Mouse (Mus musculus) embryo, embryonic 10.5 days (tissue): Measurements from ENCODE around the gene Ap5b1.

Experiments used
- DNase-seq: peaks from one replicate; pipeline ENCODE4 v3.0.0-alpha.2; 2015; ENCODE audit warnings: low spot score

Gene Ap5b1

DNA sequence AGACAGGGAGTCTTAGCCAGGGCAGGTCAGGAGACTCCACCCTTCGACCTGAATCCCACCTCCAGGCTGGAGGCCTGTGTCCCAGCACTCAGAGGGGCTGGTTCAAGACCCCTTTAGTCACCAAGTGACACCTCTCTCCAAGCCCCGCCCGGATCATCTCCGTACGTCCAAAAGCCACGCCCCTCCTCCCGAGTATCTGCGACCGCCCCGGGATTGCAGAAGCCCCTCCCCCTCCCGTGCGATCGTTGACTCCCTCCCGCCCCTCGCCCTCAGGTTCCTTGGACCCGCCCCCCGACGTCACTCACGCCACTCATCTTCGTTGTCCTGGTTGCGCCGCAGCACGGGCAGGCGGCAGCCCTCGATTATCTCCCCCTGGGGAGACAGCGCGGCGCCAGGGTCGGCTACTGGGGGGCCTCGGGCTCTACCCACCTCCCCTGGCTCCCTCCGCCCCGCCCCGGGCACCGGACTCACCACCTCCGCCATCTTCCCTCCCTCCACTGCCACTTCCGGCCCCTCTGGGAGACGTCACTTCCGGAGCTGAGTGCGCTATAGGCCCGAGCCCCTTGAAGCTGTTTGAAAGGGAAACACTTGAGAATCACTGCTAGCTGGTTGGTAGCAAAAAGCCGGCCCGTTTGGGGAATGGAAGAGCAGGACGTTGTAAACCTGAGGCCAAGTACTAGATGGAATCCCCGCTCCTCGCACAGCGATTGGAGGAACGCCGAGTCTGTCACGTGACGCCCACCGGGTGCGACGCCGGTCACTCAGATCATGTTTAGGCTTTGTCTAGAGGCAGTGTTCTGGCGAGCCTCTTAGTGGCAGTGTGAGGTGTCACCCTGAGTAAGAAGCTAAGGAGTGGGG is 42.0 kb downstream of the Ap5b1 start, which contains the start of gene Kat5:
Kat5 (minus strand) TSS at position 691 of the 858 bp plus-strand sequence.
- peak; percentile 97 for DNase-seq

GRCm38 (mm10) chr19:5611973-5612372 is 44.1 kb downstream of the Ap5b1 start:
- no peak for DNase-seq

GRCm38 (mm10) chr19:5612762-5613411 is 45.1 kb downstream of the Ap5b1 start:
- no peak for DNase-seq

DNA sequence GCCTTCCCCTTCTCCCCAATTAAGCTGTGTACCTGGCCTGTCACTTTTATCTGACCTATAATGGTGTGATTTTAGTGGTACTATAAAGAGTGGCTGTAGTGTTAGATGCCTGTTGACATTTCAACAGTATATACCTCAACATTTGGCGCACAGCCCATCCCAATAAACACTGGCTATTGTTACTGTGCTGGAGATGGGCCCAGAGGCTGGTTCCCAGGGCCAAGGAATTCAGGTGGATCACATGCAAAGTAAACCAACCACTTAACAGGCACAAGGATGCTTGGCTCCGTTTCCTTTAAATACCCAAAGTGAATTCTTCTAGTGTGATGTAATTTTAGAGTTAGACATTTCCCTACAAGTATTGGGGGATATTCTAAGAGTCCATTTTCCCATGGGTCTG is 47.1 kb downstream of the Ap5b1 start:
- no peak for DNase-seq

DNA sequence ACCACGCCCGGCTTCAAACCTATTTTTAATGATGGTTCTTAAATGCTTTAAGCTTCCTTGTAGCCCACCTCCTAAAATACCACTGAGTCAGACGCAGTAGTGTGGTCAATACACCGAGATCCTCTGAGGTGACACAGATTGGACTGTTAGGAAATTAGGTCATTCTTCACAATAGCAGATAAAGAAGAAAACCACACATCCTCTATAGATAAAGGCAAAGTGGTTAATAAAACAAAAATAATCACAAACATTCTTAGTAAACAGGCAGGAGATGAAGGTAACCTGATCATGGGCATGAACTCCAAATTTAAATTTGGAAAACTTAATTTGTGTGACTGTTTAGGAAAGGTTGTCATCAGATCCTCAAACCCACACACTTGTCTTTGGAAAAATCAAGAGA is 52.2 kb downstream of the Ap5b1 start:
- DNase-seq: no peak
